Mouse (Mus musculus) right cerebral cortex, postnatal 36 days (tissue): ENCODE results near the gene Smim23.

Experiments
- DNase-seq, 2 experiments: peaks; one replicate each; pipeline ENCODE4 v3.0.0; 2022; ENCODE audit warnings: low spot score in 2 of 2, mixed read lengths in 1 of 2

The Smim23 gene

DNA sequence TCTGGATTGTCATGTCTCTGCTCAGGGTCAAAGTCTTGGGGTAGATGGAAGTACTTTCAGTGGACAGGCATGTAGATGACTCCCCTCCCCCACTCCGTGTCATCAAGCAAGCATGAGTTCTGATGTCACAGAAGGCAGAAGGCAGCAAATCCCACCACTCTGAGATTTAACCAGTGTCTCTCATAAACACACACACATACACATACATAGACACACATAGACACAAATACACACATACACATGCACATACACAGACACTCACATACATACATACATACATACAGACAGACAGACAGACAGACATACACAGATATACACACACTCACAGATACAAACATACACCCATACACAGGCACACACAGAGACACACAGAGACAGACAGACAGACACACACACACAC is at the start of gene Smim23:
Gene Smim23, minus strand, starts transcription at position 101 of the 400 bp plus-strand sequence.
- DNase-seq = no peak

DNA sequence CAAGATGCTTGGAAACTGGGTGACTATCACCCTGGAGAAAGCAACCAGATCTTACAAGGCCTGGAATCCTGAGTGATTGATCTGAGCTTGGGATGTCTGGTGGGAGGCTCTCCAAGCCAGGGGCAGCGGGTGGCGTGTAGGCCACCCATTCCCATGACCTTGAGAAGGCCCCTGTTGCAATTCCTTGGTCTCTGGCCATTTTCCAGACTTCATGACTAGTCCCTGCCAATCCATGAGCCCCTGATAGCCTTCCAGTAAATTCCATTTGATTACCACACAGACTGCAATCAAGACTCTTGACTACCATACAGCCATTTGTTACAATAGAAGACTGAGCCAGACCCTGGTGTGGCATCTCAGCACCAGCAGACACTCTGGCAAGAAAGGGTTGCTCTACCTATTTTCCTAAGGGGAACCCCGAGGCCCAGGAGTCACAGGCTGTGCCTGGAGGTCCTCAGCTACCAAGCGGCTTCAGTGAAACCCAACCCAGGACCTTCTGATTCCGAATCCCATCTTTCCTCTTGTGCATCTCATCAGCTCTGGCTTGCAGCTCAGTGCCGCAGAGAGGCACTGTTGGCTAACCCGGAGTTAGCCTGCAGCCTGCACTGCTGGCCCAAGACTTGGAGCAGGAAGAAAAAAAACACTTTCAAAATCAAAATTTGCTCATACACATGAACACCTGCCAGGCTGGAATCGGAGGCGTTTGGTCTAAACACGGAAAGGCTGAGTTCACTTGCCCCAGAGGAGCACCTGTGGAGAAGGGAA is 44.4 kb upstream of the Smim23 start:
- DNase-seq = no peak

DNA sequence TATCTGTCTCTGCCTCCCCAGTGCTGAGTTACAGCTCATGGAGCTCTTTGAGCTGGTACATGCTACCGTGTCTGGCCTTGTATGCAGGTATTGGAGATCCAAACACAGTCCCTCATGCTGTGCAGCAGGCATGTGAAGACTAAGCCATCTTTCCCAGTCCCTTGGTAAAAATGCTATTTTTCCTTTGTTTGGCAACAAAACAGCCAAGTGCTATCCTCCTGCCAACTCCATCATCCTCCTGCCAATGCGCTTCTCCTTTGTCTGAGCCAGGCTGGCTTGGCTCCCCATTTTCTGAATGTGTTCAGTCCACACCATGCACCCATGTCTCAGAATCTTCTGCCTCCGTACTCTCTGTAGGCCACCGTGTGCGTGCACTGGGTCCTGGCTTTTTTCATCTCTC is 40.2 kb upstream of the Smim23 start:
- no peak for DNase-seq

DNA sequence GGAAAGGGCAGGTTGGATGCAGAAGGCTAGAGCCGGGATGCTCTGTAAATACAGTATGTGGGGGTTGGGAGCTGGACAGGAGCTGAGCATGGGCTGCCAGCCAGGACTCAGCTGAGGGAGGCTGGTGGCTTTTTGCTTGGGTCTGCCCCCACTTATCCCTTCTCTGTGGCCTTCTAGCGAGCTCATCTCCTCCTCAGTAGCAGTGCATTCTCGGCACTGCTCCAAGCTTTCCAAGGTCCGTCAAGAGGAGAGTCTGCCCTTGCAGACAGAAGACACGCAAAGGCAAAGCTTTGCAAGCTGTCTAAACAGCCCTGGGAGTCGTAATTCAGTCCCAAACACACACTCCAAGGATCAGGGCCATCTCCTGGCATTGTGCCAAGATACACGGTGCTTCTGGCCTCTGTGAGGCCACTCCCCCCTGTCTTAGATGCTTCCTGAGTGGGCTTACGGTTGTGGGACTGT is 33.0 kb upstream of the Smim23 start:
- no peak for DNase-seq

DNA sequence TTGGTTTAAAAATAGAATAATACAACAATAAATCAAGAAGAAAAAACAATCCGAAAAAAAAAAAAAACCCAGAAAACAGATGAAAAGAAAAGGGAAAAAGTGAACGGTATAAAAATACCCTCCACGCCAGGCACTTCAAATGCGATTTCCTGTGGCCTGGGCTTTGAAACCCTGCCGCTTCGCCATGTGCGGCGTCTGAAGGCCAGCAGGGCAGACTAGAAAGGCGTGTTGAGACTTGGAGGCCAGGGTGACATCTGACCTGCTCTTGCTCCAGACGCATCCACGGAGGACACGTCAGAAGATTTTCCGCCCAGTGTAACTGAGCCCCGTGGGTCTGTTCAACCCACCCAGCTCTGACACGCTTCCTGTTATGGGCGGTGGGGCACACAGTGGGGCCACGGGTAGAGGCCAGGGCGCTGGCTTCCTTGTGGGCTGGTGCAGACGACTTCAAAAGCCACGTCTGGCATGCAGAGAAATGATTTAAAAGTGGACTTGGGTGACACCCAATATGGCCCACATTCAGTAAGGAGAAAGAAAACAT is 22.3 kb upstream of the Smim23 start:
- DNase-seq = no peak

DNA sequence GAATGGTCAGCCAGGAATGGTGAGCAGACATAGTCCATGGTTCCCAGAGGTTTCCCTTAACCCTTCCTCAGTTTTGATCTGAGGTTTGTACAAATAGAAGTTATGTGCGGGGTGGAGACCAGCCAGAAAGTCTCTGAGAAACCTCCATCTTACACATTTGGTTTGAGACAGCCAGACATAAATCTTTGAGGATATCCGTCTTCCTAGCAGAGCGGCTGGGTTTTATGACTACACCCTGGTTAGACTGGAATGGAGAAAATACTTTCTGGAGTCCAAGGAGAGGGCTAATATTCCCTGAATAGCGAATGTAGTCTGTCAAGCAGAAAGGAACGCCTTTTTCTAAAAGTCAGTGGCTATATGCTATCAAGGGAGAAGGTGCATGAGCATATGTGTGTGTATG is 16.8 kb upstream of the Smim23 start:
- no peak for DNase-seq

DNA sequence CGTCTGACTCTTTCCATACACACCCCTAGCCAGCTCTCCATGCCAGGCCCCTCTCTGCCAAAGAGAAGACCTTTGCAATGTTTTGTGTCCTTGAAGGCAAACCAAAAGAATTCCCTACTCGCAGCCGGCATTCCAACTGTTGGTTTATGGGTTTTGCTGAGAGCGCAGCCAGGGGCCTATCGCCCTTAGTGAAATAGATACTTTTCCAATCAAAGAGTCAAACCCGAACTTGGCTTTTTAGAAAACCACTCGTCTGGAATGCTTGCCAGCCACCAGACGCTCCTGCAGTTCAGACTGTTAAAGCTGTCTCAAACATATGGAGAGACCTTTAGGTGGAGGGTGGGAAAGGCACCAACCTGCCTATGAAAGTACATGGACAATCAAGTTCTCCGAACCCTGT is 15.9 kb upstream of the Smim23 start:
- no peak for DNase-seq

DNA sequence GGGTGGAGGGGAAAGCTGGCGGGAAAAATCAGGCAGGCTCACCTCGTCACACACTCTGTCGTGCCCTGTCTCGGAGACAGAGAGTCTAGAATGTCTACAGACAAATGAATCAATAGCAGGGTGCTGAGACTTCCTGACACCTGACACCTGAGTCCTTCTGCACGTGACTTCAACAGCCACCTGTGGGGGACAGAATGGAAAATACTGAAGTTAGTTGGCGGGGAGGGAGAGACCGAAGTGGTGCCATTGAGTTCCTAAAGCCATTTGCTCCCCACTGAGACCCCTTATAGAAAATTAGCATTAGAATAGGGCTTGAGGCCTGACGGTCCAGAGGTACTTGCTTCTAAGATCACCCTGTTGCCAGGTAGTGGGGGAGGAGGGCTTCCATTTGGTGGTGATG is 10.6 kb upstream of the Smim23 start:
- DNase-seq = no peak

DNA sequence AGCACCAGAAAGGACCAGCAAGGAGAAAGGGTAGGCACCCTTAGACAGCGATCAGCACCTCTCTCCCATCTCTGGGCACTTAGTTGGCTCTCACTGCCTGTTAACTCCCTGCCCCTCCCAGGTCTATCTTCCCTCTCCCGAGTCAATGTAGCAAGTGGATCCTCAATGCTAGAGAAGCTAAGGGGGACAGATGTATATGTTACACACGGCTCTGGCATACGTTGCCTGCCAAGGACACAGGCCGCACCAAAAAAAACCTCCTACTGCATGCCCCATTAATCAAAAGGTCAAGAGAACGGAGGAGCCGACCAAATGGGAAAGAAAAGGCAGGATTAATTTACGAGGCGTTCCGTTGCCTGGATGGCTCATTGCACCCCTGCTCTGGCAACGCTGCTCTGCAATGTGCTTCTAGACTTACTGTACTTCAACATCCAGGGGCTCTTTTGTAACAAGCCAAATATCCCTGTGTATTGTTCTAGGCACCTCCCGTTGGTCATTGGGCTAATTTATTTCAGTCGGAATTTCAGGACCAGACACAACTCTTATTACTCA is 10.0 kb upstream of the Smim23 start:
- no peak for DNase-seq

DNA sequence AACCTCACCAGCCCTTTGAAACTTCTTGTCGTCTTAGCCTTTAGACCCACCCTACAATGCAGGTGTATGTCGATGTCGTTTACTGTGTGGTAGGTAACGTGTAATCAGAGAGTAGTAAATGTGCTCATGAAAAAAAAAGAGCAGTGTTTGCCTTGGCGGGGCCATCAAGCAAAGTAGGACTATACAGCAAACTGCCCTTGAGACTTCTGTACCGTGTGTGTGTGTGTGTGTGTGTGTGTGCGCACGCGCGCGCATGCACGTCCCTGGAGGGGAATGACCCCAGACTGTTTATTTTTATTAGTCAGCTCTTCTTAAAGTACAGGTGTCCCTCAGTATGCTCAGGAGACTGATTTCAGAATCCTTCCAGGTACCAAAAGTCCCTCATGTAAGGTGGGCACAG is 6.8 kb downstream of the Smim23 start:
- no peak for DNase-seq

DNA sequence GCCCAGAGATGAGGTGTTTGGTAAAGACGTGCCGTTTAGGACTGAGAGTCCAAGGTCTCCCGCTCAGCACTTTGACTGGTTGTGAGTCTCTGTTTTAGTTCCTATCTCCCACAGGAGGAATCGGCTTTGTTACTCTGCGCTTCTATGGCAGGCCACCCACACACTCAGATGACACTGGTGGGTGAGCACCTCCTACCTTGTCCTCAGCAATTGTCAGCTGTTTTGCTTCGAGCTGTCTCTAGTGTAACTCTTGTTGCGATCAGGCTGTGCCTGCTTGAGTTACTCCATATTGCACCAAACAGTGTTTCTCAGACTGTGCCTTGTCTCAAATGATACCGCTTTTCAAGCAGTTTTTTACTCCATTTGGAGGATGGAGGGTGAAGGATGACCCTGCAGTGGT is 10.1 kb downstream of the Smim23 start:
- peak; percentile 14 to 46 for DNase-seq

DNA sequence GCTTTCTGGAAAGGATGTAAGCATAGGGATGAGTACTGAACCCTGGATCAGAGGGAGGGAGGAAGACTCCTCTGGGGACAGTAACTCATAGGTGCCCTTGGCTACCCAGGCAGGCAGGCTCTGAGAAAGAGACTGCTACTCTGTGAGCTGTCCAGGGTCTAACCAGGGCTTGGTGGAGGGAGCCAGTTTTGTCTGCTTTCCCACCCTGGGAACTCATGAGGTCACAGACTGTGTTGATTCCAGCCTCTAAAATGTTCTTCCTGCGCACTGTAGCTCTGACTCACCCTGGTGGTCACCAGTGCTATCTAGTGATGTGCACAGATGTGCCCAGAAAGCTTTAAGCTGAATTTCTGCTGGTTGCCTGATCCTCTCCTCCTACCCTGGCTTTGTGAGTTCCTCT is 15.3 kb downstream of the Smim23 start:
- DNase-seq = no peak

DNA sequence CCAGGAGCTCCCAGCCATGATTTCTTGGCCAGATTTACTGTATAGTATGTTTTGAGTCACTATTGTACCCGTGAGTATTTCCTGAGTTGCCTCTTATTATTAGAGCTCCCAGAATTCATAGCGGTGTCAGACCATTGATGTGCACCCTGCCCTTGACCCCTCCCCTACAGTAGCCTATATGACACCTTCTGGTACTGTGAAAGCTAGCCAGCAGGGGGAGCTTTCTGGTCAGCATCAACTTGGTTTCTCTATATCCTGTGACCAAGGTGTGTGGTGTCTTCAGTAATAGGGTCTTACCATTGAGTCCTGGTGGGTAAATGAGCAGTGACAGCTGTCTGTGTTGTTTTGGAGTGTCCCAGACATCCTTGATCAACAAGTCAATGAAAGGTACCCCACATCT is 18.4 kb downstream of the Smim23 start:
- no peak for DNase-seq

DNA sequence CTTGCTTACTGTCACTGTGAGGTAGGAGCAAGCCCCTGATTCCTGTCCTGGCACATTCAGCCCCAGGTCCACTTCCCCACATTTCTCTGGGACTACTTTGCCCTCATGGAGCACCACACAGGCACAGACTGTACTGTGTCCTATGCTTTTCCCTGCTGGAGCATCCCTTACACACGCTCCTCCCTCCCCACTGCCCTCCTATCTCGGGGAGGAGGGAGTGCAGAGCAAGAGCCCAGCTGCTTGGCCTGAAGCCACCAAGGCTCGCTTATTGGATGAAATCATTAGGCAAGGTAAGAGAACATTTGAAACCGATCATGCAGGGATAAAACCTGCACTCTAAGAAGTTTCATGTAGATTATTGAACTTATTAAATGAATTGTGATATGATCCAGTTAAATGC is 20.7 kb downstream of the Smim23 start:
- no peak for DNase-seq

DNA sequence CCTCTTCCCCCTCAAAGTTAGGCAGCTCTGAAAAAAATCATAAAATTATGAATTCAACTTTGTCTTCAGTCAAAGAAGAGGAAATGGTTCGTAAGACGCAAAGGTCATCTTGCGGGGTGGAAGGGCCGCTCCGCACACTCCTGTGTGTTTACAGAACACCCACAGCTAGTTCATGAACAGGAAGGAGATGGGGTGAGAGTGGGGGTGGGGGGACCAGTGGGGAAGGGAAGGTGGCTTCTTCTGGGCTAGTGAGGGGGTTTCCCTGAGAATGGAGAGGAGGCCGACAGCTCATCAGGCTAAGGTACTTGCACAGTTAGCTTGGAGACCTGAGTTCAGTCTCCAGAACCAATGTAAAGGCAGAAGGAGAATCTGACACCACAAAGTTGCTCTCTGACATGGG is 22.7 kb downstream of the Smim23 start:
- no peak for DNase-seq

DNA sequence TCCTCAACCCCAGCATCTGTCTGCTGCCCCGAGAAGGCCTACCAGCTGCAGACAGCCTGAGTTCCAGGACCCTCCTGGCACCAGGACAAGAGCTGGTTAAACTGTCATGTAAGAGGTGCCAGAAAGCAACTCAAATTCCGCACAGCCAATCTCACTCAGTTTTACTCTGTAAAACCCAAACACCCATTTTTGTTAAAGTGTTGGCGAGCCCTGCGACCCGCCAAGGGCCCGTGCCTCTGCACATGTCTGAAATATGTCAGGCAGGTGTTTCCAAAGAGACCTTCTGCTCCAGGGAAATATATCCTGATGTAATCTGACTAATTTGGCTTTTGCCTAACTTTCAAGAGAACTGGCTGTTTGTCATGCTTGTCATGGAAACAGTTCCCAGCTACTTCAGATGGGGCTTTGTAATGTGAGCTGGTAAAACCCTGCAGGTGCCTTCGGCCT is 23.5 kb downstream of the Smim23 start:
- DNase-seq = no peak

DNA sequence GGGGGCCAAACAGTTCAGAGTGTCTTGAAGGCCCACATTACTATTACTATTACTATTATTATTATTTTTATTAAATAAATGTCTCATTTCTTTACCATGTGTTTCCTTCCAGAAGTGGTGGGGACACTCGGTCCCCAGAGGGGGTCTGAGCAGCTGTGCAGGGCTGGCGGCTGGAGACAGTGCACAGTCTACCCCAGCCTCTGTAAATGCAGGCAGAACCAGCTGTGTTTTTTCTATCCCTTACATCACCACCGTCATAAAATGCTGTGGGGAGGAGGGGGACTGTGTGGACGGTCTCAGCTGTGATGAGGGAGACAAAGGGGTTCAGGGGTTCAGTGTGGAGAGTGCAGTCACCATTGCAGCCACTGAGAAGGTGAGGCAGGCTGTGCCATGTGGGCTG is 26.0 kb downstream of the Smim23 start:
- DNase-seq = no peak

DNA sequence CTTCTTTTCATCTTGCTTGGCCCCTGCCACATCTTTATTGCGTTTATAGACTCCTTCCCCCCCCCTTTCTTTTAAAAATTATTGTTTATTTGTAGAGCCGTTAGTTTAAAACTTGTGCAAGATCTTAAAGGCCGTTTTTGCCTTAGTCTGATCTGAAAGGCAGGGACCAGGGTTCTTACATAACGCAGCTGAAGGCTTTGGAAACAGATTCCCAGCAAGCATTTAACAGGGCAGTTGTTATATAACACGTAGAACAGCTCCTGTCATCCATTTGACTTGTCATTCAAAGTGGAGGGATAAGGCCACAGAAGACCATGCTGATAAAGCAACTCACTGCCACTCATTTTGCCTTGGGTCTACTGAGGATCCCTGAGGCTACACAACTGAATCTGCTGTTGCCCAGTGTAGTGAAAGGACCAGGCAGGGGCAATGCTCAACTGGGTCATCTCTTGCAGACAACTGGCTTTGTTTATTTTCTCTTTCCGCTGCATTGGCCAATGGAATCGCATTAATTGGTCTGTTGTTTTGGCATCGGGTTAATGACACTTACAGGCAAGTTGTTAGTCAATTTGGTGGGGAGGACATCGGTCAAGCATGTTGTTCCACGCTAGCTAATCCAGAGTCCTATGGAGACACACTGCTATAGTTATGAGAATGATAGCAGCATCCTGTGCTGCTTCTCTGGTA is 29.5 kb downstream of the Smim23 start:
- no peak for DNase-seq

DNA sequence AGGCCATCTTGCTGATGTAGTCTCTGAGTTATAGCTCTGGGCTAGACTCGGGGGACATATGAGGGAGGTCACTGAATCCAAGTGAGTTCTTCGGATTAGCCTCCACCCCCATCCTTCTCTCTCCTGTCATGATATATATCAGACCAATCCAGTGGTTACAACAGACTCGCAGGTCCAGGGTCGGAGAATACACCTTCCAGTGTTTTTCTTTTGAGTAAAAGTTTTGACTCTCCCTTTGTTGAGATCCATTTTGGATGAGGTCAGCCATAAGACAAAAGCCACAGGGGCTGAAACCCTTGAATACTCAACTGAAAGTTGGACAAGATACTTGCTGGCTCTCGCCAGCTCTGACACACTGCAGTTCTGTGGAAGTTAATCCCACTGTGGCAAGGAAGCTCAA is 38.2 kb downstream of the Smim23 start:
- DNase-seq = no peak

DNA sequence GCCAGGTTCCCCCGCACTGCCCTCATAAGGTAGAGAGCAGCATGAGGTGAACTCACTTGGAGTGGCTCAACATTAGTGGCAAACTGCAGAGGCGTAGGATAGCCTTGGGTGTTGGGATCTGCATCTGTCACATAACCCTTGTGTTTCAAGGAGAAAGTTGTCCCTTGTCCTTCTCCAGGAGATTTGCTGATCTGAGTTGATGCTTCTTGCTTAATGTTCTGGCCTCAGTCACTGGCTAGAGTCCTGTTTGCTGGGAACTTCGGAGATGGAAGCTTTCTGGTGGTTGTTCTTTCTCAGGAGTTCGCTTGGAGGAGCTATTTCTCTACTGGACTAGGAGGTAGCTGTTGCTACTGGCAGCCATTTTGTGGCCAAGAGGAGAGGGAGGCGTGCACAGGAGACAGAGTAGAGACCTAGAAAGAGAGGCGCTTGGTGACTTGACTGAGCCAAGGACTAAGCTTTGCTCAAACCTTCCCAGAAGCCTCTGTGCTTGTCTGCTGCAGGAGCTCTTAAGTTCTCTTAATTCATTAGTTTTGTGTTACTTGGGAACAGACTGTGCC is 38.7 kb downstream of the Smim23 start:
- no peak for DNase-seq

DNA sequence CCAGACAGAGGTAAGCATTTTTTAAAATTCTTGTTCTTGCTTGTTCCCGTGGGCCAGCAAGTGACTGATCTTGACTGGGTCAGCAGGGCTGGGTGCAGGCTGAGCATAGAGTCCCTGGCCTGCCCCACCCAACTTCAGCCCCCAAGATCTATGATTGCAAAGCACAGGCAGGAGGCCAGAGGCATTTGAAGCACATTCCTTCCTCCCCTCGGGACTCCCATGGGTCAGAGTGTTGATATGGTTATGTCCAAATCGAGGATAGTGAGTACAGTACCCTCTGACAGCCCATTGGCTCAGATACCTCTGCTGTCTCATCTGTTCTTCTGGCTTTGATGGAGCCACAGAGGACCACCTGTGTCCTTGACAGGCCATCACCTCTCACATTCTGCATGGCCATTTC is 41.7 kb downstream of the Smim23 start:
- DNase-seq = no peak

DNA sequence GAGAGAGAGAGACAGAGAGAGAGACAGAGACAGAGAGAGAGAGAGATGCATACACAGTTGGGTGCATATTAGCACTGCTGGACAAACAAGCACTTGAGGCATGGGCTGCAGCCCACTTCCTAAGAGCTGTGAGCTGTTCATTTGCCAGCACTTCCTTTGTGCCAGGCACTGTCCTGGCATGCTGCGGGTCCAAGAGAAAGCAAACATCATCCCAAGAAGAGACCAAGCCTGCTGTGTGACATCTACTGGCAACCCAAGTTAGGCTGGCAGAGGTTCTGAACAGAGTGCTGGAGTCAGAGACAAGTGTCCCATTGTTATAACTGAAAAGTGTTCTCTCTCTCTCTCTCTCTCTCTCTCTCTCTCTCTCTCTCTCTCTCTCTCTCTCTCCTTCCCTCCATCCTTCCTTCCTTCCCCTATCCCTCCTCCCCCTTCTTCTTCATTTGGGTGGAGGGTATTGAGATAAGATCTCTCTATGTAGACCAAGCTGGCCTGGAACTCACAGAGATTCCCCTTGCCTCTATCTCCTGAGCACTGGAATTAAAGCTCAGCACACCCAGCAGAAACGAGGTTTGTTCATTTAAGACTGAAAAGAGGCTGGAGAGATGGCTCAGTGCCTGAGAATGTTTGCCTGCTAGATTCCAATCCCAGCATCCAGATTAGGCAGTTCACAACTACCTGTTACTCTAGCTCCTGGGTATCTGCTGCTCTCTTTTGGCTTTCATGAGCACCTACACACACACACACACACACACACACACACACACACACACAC is 42.6 kb downstream of the Smim23 start:
- DNase-seq = peak in 1 of 2 experiments; percentile 24
